Mouse (Mus musculus) gastrocnemius, adult 18-20 months (tissue): ENCODE results near the gene Syngr3. TPM values are rescaled to one million over a fixed set of nuclear protein-coding genes. Genes with fewer than 3 reads are reported as not detected.
"Not testable (repeated sequence)": the region's sequence is repeated elsewhere in the genome, so short reads cannot be mapped to it uniquely, and the experiment has no call there.

Experiments
- DNase-seq: peaks from one replicate; pipeline ENCODE4 v3.0.0; 2021; ENCODE audit warnings: low spot score
- total RNA-seq, 2 experiments: library from RNA; stranded (reverse); gene quantifications; 2 replicates each; pipeline ENCODE4 v1.2.3; 2021

Gene Syngr3
- total RNA-seq, 2 experiments from 2014 or later: 0.14 TPM; not detected in 1

GRCm38 (mm10) chr17:24677500-24678080 is 12.2 kb downstream of the Syngr3 start:
- no peak for DNase-seq

GRCm38 (mm10) chr17:24676877-24677276 is 12.9 kb downstream of the Syngr3 start:
- DNase-seq: no peak

- peak; percentile 63 for DNase-seq
Observed at GRCm38 (mm10) chr17:24676187-24676586, 13.6 kb downstream of the Syngr3 start.

- no peak for DNase-seq
Observed at GRCm38 (mm10) chr17:24674277-24674676, 15.5 kb downstream of the Syngr3 start.

DNA sequence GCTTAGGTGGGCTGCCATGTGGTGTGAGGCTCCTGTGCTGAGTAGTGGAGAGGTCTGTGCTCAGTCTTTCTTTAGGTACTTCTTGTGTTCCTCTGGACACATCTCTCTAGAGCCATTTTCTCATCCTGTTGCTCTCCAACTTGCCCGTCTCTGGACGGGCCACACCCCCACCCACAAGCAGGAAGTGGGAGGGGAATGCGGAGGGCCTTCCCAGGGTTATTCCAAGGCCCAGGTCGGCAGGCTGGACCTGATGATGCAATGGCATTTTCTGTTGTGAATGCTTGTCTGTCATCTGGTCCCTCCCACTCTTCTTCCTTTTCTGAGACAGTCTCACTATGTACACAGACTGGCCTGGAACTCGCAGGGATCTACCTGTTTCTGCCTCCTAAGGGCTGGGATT is 17.6 kb downstream of the Syngr3 start:
- DNase-seq: peak; percentile 39

DNA sequence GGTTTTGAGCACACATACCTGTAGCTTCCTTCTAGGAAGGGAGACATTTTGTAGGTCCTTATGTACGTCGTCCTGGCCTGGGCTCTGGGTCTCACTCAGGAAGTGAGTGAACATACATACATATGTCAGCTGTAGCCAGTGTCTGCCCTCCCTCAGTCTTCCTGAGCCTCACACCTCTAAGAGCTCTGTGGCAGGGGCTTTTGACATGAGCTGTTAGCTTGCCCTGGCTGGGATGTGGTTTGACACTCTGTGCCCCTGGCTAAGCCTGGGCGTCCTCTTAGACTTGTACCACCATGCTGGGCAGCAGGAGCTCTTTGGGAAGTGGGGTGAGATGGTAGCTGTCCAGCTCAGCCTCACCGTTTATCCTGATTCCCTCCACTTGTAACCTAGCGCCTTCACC is 18.4 kb downstream of the Syngr3 start:
- DNase-seq: no peak

GRCm38 (mm10) chr17:24670246-24670844 is 19.4 kb downstream of the Syngr3 start:
- DNase-seq: no peak

- peak; percentile 95 for DNase-seq
Observed at GRCm38 (mm10) chr17:24669545-24670245, 20.1 kb downstream of the Syngr3 start, which contains the start of gene Zfp598. TSS of gene Zfp598 (plus strand) at chr17:24669687.

DNA sequence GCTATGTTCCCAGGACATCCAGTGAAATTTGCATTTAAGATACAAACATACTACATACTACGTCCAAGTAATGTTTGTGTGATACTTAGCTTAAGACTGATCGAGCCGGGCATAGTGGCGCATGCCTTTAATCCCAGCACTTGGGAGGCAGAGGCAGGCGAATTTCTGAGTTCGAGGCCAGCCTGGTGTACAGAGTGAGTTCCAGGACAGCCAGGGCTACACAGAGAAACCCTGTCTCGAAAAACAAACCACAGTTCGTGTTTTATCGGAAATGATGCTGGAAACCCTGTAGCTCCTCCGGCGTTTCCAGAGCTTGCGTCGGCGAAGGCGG is 20.6 kb downstream of the Syngr3 start:
- not testable (repeated sequence) for DNase-seq

- peak; percentile 64 for DNase-seq
Observed at GRCm38 (mm10) chr17:24667416-24667815, 22.3 kb downstream of the Syngr3 start.

DNA sequence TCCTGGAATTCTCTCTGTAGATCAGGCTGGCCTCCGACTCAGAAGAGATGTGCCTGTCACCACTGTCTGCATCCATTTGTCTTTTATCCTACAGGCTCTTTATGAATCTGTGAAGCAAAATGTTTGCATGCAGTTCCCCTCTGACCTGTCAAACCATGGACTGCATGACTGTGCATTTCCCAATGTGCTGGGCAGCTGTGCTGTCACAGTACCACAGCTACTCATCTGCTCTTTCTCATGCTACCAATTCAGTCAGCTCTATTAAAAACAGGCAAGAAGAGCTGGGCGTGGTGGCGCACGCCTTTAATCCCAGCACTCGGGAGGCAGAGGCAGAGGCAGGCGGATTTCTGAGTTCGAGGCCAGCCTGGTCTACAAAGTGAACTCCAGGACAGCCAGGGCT is 22.7 kb downstream of the Syngr3 start:
- not testable (repeated sequence) for DNase-seq

DNA sequence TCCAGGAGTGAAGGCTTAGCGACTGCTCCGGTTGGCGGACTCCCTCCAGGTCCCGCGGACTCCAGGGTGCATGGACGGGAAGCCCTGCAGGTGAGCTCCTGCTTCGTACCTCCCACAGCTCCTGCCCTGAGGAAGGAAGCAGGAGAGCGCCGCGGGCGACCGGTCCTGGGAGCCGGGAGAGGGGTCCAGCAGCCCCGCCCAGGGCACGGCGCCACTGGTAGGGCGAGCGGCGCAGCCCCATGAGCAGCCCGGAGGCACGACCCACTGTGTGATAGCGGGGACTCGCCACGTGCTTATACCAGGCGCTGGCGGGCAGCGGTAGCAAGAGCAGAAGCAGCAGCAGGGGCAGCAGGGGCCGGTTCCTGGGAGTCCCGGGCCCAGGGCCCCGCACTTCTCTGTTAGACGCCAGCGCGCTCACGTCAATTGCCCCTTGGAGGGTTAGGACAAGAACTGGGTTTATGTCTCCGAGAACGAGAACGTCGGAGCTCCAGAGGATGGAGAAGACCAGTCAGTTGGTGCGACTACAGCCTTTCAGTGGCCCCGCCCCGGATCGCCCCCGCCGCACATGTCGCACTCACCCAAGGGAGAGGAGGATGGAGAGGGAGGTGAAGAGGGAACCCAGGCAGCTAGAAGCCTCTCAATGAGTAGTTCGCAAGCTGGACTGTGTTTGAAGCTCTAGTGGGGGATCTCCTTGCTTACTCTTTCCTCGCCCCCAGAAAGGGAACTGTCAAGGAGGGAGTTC is 31.6 kb downstream of the Syngr3 start, which contains the start of gene Npw:
Gene Npw (minus strand): TSS at position 441 of the 742 bp plus-strand sequence.
- no peak for DNase-seq

- no peak for DNase-seq
Observed at GRCm38 (mm10) chr17:24654969-24655368, 34.8 kb downstream of the Syngr3 start.

DNA sequence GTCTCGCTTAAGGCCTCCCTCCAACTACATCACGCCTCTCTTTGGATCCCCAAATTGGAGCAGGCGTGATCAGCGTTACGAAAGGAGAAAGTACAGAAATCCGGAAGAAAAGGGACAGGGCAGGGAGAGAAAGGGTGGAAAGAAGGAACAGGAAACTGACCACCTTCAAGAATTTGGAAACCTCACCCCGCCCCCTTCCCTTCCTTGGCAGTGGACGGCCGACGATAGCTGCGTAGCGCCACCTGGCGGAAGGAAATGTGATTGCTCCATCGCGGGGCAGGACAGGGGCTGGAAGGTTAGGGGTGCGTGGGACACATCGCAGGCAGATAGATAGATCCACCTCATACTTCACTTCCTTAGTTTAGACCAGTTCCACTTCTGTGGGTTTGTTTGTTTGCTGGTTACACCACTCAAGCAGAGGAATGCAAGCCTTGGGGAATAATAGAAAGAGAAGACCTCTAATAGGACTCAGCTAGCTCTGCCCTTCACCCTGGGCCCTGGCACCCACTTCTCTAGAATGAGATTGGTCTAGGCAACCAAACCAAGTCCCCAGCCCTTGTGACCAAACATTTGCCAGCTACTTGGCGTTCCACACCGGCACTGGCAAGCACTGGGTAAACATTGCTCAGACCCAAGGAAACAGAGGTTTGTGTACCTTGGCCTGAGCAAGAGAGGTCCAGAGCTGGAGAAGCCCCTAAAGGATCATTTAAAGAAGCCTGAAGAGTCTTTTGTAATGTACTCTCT is 35.6 kb downstream of the Syngr3 start:
- peak; percentile 76 for DNase-seq

- no peak for DNase-seq
Observed at GRCm38 (mm10) chr17:24651835-24652234, 37.9 kb downstream of the Syngr3 start.

DNA sequence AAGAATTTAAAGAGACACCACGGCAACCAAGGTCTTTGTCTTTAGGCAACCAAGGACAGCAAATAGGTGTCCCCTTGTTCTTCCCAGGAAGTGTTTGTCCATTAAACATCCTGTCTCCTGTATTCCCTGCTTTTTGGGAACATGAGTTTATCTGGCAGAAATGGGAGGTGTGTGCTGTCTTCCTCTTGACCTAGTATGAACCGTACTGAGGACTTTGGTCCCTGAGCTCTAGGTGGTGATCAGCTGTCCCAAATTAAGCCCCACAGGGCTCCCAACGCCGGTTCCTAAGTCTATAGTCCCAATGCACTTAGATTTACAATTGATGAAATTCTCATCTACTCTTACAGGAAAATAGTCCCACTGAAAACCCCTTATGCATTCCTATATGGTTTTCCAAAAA is 39.0 kb downstream of the Syngr3 start:
- no peak for DNase-seq

DNA sequence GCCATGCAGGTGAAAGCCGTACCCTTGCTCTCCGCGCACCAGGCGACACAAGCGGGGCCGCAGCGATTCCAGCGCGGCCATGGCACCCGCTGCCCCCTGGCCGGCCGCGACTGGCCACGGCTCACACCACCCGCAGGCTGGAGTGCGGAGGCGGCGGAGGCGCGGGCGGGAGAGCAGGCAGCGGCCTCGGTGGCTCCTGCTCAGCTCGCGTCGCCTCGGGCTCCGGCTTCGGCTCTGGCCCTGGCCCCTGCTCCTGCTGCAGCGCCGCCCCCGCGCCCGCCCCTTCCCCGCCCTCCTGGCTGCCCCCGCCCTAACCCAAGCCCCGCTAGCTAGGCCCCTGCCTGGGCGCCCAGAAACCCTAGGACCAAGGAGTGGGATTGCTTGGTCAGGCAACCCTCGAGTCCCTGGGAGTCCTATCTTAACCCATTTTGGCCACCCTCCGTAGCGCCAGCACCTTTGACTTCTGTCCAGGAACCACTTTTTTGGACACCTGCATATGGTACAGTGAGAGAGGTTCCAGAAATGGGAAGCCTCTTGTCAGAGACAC is 39.6 kb downstream of the Syngr3 start, which contains the start of gene Slc9a3r2:
Gene Slc9a3r2 (minus strand): TSS at position 258 of the 547 bp plus-strand sequence.
- DNase-seq: peak; percentile 44

DNA sequence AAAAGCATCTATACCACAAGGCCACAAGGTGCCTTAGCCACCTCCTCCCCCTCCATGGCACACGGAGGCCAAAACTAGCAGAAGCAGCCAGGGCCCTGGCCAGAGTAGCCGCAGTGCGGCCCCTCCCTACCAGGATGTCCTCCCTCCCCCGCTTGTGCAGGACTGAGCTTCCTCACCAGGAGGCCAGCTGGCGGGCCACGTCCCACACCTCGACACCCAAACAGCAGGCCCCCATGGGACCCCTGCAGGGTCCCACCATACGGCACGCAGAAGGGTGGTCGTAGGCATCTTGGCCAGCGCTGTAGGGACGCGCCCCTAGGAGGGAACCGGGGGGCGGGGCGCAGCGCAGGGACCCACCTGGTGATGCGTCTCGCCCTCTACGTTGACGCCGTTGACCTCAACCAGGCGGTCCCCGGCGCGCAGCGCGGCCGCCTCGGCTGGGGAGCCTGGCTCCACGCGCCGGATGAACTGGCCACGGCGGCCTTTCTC is 40.1 kb downstream of the Syngr3 start:
- DNase-seq: no peak

DNA sequence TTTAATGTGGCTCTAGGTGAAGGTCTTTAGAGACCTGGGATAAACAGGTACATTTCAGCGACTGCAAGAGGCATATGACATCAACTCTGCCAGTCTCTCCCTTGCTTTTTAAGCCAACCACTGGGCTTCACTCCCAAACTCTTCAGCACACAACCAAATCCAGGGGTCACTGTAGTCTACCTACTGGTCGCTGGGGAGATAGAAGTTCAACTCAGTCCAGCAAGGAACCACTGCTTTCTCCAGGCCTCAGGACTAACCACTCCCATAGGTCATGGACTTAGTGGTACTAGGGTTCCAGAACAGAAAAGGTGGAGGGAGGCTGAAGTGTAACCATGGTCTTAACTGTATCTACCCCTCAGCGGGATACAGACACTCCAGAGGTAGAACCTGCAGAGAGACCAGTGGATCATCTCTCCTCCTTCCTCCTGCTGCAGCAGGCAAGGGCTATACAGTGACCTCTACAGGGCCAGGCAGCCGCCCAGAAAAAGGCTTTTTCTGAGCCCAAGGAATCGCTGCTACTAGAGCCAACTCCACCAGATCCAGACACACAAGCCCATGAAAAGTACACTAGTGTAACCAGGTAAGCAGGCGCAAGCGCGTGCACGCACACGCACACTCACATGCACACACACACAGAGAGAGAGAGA is 40.9 kb downstream of the Syngr3 start:
- no peak for DNase-seq

GRCm38 (mm10) chr17:24647493-24647892 is 42.3 kb downstream of the Syngr3 start:
- DNase-seq: no peak
